Mouse (Mus musculus): ENCODE measurements around the gene Aldoart2. TPM values are rescaled to one million over a fixed set of nuclear protein-coding genes. Genes with fewer than 3 reads are reported as not detected.
"Not testable (repeated sequence)": the region's sequence is repeated elsewhere in the genome, so short reads cannot be mapped to it uniquely, and the experiment has no call there.

Aldoart2 gene
- total and polyA plus RNA-seq, 2 experiments from 2014 or later: 0.30 TPM; not detected in 1

GRCm38 (mm10) chr12:55573794-55574193 is 8.8 kb downstream of the Aldoart2 start:
- Histone ChIP-seq H3K4me3 (ENCODE audit: low read depth, low read length) (no peak overlapping the region), H3K9me3 (ENCODE audit: low read length) (no peaks in the 10 kb centered on the region), H3K27ac (ENCODE audit: low read depth, low read length) (no peak overlapping the region), H3K4me1 (ENCODE audit: insufficient read depth) (no peaks in the 10 kb centered on the region), H3K36me3 (ENCODE audit: insufficient read depth) (no peaks in the 10 kb centered on the region), H3K4me2 (ENCODE audit: low read depth) (no peak overlapping the region), H3K27me3 (ENCODE audit: insufficient read depth, low read length) (no peaks in the 10 kb centered on the region), H3K9ac (no peak overlapping the region)
- no peak for DNase-seq
- ATAC-seq: peak; percentile 66
- 9% methylated on average over 6 of the region's 6 CpGs for WGBS
- TF ChIP-seq CTCF (IDR thresholded peaks at IDR 0.05; ENCODE audit: low read depth): no peak

DNA sequence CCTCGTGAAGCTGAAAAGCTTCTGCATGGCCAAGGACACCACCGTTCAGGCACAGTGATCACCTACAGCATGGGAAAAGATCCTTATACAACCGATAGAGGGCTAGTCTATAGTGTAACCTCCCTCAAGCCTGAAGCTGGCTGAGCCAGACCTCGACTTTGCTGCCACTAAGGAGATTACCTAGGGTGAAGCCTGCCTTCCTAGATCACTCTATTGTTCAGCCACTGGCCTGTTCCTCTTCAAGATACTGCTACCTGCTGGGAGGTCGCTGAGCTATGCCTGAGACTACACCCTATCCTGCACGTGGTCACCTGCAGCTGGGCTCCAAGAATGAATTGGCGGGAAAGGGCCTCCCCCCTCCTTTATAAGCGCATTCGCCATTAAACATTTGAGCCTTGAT is 21.9 kb downstream of the Aldoart2 start:
- H3K27ac ChIP-seq (ENCODE audit: low read depth, low read length); H3K4me2 ChIP-seq (ENCODE audit: low read depth); H3K9me3 ChIP-seq (ENCODE audit: low read length); H3K4me3 ChIP-seq (ENCODE audit: low read depth, low read length); H3K9ac ChIP-seq; H3K27me3 ChIP-seq (ENCODE audit: insufficient read depth, low read length); ATAC-seq; H3K4me1 ChIP-seq (ENCODE audit: insufficient read depth); DNase-seq; H3K36me3 ChIP-seq (ENCODE audit: insufficient read depth): not testable (repeated sequence)
- 49% methylated on average over 9 of the region's 9 CpGs for WGBS

DNA sequence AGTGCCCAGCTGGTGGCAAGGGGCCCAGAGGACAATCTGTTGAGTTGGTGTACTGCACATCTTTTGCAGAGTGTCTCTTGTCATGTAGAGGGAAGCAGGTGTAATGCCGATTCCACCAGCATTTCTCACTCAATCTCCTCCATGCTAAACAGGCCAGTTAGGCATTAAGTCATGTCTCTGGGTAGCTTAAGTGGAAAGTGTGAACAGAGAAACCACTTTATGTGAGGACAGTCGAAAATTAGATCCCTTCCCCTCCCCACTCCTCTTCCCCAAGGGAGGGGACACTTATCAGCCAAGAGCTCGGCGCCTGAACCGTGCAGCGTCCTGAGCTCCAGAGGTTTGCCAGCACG is 33.5 kb downstream of the Aldoart2 start:
- peaks cover 10% of the 10 kb centered on the region; the same call in 1 of the 2 replicates for H3K4me1 ChIP-seq (ENCODE audit: insufficient read depth)
- ATAC-seq (no peak), DNase-seq (peak; percentile 27)
- H3K27me3 ChIP-seq (ENCODE audit: insufficient read depth, low read length): peaks cover 35% of the 10 kb centered on the region
- H3K9me3 ChIP-seq (ENCODE audit: low read length): no peaks in the 10 kb centered on the region
- H3K4me2 ChIP-seq (ENCODE audit: low read depth): peak overlapping the region; percentile 92
- H3K36me3 ChIP-seq (ENCODE audit: insufficient read depth): no peaks in the 10 kb centered on the region; the same call in 1 of the 2 replicates
- no peak overlapping the region for H3K27ac ChIP-seq (ENCODE audit: low read depth, low read length)
- H3K9ac ChIP-seq: peak overlapping the region; percentile 45; the same call in 1 of the 2 replicates
- no peak for TF ChIP-seq CTCF (IDR thresholded peaks at IDR 0.05; ENCODE audit: low read depth)
- H3K4me3 ChIP-seq (ENCODE audit: low read depth, low read length): peak overlapping the region; percentile 47
- 5% methylated on average over 7 of the region's 7 CpGs for WGBS

DNA sequence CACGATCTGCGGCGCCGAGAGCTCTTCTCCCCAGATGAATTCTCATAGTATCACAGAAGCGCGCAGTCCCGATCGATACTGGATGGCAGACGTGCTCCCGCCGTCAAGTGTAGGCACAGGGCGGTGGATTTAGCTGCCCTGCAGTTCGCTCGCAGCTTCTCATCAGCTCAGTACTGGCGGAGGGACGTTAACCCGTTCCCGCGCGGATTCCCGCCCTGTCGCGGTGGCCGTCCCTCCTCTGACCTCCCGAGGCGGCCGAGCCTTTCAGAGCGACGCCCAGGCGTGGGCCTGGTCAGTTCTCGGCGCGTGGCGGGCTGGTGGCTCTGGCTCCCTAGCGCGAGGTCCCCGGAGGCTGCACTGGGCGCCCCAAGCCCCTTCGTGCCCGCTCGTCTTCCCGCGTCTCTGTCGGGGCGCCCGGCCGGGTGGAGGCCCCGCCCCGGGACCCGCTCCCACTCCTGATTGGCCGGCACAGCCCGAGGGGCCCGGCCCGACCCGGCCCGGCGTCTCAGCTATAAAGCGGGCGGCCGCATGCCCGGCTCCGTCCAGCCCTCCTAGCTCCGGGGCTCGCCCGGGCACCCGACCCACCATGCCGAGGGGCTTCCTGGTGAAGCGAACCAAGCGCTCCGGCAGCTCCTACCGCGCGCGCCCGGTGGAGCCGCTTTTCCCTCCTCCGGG is 34.0 kb downstream of the Aldoart2 start, which contains the start of gene Insm2:
TSS of gene Insm2 (plus strand) at position 541 of the 675 bp plus-strand sequence.
- H3K9ac ChIP-seq: peak within 1 kb of the TSS; percentile 45
- peaks cover 35% of the 10 kb centered on the region for H3K27me3 ChIP-seq (ENCODE audit: insufficient read depth, low read length)
- H3K4me3 ChIP-seq (ENCODE audit: low read depth, low read length): peak within 1 kb of the TSS; percentile 47
- peaks cover 10% of the 10 kb centered on the region; the same call in 1 of the 2 replicates for H3K4me1 ChIP-seq (ENCODE audit: insufficient read depth)
- DNase-seq (peak; percentile 51), ATAC-seq (peak; percentile 70)
- peak within 1 kb of the TSS; percentile 92 for H3K4me2 ChIP-seq (ENCODE audit: low read depth)
- H3K27ac ChIP-seq (ENCODE audit: low read depth, low read length): no peak within 1 kb of the TSS
- TF ChIP-seq CTCF (IDR thresholded peaks at IDR 0.05; ENCODE audit: low read depth): no peak
- no peaks in the 10 kb centered on the region; the same call in 1 of the 2 replicates for H3K36me3 ChIP-seq (ENCODE audit: insufficient read depth)
- no peaks in the 10 kb centered on the region for H3K9me3 ChIP-seq (ENCODE audit: low read length)
- WGBS: under 1% methylated on average over 65 of the region's 77 CpGs

GRCm38 (mm10) chr12:55599639-55600502 is 34.8 kb downstream of the Aldoart2 start:
- Histone ChIP-seq H3K4me2 (ENCODE audit: low read depth) (peak overlapping the region; percentile 92), H3K9me3 (ENCODE audit: low read length) (no peaks in the 10 kb centered on the region), H3K27ac (ENCODE audit: low read depth, low read length) (no peak overlapping the region), H3K4me3 (ENCODE audit: low read depth, low read length) (peak overlapping the region; percentile 47), H3K36me3 (ENCODE audit: insufficient read depth) (no peaks in the 10 kb centered on the region; the same call in 1 of the 2 replicates), H3K4me1 (ENCODE audit: insufficient read depth) (peaks cover 10% of the 10 kb centered on the region; the same call in 1 of the 2 replicates), H3K9ac (peak overlapping the region; percentile 45), H3K27me3 (ENCODE audit: insufficient read depth, low read length) (peaks cover 35% of the 10 kb centered on the region)
- DNase-seq: peak; percentile 46
- ATAC-seq: peak; percentile 61
- 1% methylated on average over 108 of the region's 109 CpGs for WGBS
- no peak for TF ChIP-seq CTCF (IDR thresholded peaks at IDR 0.05; ENCODE audit: low read depth)

GRCm38 (mm10) chr12:55600503-55600994 is 35.5 kb downstream of the Aldoart2 start:
- Histone ChIP-seq H3K4me3 (ENCODE audit: low read depth, low read length) (peak overlapping the region; percentile 47), H3K9me3 (ENCODE audit: low read length) (no peaks in the 10 kb centered on the region), H3K36me3 (ENCODE audit: insufficient read depth) (peaks cover 5% of the 10 kb centered on the region), H3K4me2 (ENCODE audit: low read depth) (peak overlapping the region; percentile 92), H3K27ac (ENCODE audit: low read depth, low read length) (no peak overlapping the region), H3K4me1 (ENCODE audit: insufficient read depth) (peaks cover 10% of the 10 kb centered on the region; the same call in 1 of the 2 replicates), H3K27me3 (ENCODE audit: insufficient read depth, low read length) (peaks cover 35% of the 10 kb centered on the region), H3K9ac (no peak overlapping the region)
- 8% methylated on average over 42 of the region's 42 CpGs for WGBS
- TF ChIP-seq CTCF (IDR thresholded peaks at IDR 0.05; ENCODE audit: low read depth): no peak
- DNase-seq (peak; percentile 18), ATAC-seq (0 out of 2 replicates have a peak, but pooled peaks have one; percentile 1)
